Mouse (Mus musculus): ENCODE results near the gene Pparg. TPM values are rescaled to one million over a fixed set of nuclear protein-coding genes. Genes with fewer than 3 reads are reported as not detected.

Gene Pparg
- total RNA-seq, 1 experiment from 2014 or later = 133 TPM

DNA sequence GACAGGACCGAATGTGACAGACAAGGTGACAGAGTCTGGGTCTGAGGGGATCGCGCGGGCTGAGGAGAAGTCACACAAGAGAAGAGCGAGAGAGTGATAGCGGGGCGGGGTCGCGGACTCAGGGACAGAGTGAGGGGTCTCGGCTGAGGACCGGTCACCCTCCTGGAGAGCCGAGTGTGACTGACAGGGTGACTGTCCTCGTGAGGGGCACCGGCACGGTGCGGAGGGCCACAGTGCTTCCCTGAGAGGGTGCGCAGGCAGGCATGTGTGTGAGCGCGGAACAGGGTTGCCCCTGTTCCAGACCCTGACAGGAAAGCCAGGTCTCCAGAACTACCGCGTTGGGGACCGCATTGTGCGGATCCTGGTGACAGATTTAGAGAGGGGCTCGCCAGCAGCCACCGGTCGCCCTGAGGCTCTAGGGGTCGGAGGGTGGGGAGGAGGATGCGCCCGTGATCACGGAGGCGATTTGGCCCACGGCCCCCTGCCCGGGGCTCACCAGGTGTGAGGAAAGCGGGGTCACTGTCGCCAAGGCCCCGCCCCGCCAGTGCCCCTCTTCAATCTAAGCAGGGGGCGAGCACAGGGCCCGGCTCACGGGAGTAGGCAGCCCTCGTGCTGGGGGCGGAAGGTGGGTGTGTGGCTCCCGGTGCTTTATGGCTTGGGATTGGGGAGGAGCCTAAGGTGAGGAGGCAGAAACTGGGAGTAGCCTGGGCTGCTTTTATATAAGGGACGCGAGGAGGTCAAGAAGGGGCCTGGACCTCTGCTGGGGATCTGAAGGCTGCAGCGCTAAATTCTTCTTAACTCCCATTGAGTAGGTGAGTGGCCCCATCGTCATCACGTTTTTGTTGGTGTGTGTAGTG, 1.1 kb downstream of the Pparg start:
- DNase-seq = peak; percentile 62

DNA sequence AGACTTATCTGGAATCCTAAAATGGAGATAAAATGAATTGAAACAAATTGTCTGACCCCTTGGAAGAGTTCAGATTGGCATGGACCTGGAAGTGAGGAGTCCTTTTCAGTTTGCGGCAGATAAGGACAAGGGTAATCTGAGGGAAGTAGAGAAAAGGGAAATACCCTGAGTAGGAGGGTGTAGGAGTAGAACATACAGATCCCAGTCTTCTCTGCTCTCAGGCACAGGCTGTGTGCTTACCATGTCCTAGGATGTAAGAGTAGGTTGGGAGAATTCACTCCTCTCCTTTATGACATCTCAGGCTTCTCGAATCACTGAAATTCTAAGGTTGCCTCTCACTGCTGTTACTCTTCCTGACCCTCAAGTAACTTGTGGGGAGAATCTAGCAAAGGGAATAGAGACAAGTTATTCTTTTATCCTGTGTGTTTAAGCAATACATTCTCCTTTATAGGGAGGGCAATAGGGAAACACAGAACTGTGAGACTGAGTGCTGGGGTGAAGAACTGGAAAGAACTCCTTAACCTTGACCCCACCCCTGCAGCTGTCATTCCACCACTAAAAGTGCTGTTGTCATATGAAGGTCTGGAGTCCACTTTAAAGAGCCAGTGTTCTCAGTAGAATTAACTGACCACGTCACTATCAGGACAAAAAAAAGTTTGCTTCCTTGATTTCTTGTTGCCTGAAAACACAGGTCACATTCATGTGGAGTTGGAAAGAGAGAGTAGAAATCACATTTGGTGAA, 6.3 kb downstream of the Pparg start:
- no peak for DNase-seq

GRCm38 (mm10) chr6:115374871-115375852, 14.4 kb downstream of the Pparg start:
- no peak for DNase-seq

- DNase-seq = no peak
Observed at GRCm38 (mm10) chr6:115380596-115380995, 19.8 kb downstream of the Pparg start.

DNA sequence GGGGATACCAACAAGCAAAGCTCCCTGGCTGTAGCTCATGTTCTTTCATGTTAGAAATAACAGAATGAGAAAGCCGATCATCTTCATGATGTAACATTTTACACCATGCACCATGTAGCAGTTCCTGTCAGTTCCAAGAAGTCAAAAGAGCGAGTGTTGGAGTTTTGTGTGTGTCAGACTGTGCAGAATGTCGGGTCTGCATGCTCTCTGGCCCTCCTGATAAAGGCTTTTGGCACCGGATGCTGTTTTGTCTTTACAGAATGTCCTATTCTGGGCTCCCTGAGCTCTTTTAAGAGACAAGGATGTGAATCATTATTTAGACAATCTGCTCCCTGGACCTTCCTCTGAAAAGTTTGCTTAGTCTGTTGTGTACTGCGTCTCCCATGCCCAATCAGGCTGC, 22.0 kb downstream of the Pparg start:
- DNase-seq = peak; percentile 25

- DNase-seq = no peak
Observed at GRCm38 (mm10) chr6:115389945-115390540, 29.3 kb downstream of the Pparg start.

DNA sequence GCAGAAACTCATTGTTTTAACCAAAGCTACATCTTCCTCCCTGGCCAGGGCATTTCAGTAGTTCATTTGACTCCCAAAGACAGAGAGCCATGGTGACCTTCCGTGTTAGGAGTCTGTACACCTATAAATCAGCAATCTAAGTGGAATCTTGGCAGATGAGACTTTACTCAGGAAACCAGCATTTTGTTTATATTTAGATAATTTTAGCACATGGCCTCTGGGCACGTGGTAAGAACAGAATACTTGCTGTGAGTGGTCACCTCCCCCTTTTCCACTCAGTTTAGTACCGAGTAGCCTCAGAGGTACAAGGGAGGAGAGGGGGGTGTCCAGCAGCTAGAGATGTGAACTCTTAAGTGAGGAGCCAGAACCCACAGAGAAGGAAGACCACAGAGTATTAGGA, 36.2 kb downstream of the Pparg start:
- DNase-seq = no peak

GRCm38 (mm10) chr6:115404354-115404753, 43.6 kb downstream of the Pparg start:
- DNase-seq = no peak

DNA sequence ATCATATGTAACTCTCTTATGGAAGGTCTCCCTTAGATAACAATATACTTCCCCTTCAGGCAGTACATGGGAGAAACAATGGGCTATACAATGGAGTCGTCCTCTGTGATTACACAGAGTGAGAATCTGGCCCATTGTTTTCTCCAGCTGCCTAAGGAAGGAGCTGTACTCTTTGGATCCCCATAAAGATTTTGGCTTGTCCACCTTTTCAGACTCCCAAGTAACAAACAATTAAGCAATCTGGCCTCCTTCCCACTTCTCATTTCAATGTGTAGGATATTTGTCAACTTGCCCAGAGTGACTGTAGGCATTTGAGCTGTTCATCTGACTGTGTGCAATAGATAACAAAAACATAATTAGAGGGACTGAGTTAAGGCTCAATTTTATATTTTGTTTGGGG, 50.7 kb downstream of the Pparg start:
- DNase-seq = no peak

GRCm38 (mm10) chr6:115418171-115418570, 57.4 kb downstream of the Pparg start:
- DNase-seq = peak; percentile 13

DNA sequence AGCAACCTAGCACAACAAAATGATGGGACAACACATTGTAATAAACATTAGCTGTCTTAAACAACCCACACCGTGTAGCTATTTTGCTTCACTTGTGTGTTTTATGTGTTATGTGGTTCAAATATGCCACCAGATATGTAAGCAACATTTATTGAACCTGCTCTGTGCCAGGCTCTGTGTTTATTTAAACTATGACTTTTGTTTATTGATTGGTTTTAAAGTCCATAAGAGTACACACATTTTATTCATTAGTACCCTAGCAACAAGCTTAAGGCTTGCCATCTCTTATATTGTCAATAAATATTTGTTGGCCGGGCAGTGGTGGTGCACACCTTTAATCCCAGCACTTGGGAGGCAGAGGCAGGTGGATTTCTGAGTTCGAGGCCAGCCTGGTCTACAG, 58.2 kb downstream of the Pparg start:
- DNase-seq = no peak

- peak; percentile 70 for DNase-seq
Observed at GRCm38 (mm10) chr6:115420963-115421362, 60.2 kb downstream of the Pparg start.

DNA sequence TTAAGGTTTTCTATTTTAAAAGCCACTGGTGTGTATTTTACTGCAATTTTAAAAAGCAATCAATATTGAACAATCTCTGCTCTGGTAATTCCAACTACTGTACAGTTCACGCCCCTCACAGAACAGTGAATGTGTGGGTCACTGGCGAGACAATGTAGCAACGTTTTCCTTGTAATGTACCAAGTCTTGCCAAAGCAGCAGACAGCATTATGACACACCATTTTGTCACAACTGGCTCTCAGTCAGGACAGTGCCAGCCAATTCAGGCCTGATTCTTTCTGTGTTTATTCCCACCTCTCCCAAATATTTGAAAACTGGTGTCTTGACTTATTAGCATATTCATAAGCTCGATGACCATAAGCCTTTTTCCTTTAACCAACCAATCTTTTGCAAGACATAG, 60.9 kb downstream of the Pparg start:
- DNase-seq = peak; percentile 59

DNA sequence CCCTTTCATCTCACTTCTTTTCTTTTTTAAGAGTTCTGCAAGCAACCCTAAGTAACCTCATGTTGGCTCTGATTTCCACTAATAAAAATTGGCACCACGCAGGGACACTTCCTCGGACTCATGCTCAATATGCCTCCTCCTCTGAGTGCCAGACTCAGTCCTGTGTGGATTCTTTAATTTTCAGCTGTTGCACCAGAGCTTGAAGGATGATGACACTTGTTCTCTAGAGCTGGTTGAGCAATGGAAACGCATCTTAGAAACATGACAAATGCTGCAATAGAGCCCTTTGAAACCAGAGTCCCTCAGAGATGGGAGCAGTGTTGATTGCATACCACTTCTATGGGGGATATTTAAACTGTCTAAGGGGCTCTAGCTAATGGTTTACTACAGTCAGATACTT, 63.7 kb downstream of the Pparg start:
- peak; percentile 51 for DNase-seq

DNA sequence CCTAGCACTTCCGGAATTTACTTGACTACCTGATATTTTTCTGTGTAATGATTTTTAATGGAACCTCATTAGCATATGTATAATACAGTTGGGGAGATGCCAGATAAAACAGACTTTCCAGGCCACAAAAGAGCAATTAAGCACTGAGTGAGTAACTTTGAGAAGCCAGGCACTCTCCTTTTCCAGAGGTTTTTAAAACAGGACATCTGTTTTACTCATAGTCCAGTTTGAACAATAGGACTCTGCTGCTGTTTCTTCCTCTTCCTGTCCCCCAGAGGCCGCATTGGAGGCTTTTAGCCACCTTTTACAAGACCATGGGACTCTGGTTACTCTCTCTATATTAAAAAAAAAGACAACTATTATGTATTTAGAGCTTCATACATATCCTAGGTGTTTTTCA, 72.0 kb downstream of the Pparg start:
- no peak for DNase-seq

- no peak for DNase-seq
Observed at GRCm38 (mm10) chr6:115434054-115434453, 73.3 kb downstream of the Pparg start.

DNA sequence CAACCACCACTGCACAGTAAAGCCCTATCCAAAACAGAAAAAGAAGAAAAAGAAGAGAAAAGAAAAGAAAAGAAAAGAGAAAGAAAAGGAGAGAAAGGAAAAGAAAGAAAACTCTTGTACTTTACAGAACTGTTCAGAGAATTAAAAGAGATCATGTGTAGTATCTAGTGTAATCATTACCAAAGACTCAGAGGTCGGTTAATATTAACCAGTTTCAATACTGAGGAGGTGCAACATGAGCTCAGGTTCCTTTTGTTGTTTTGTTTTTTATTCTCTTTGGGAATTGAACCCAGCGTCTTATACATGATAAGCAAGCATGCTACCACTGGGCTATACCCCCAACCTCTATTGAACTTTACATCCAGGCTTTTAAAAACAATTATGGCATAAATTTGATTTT, 74.1 kb downstream of the Pparg start:
- no peak for DNase-seq

DNA sequence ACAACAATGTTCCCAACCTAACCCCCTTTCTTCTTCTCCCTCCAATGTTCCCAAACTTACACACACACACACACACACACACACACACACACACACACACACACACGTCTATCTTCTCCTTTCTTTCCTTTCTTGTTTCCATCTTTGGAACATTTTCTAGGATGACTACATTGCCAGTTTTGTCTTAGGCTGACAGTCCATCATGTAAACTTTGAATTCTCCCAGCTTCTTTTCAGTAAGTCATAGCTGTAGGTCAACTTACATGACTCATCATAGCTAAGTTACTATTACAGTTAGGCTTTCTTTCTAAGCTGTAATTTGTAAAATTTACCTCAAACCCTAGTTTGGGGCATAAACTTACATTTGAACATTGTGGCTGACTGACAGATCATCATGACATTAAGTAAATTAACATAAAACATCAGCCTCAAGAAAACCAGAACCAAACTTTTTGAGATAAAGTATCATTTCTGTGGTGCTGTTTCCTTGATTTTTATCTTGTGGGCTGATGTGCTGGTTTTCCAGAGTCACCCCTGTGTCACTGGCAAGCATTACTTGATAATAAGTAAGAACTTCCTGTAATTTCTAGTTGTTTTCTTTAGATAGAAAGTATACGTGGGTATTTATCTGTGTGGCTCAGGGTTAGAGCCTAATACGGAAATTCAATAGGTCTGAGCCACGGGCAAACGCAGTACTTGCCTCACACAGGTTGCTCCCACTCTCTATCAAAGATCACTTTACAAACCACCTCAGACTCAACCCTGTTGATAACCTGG, 79.7 kb downstream of the Pparg start:
- DNase-seq = no peak

- no peak for DNase-seq
Observed at GRCm38 (mm10) chr6:115452501-115452900, 91.8 kb downstream of the Pparg start.

- DNase-seq = peak; percentile 83
Observed at GRCm38 (mm10) chr6:115462743-115463337, 102.1 kb downstream of the Pparg start.

- DNase-seq = no peak
Observed at GRCm38 (mm10) chr6:115463338-115463737, 102.6 kb downstream of the Pparg start.
